Mouse (Mus musculus) midbrain, embryonic 14.5 days (tissue): Measurements from ENCODE around the gene Dcdc2a. TPM values are rescaled to one million over a fixed set of nuclear protein-coding genes. Genes with fewer than 3 reads are reported as not detected.
A peak's percentile ranks its signal among the peaks of the same experiment; 100 is the strongest.

Source experiments
- ATAC-seq: fragments of 200-750 bp; cut with Nextera tagmentation; 2 replicates; pipeline ENCODE4 v1.8.0; 2017; ENCODE audit warnings: moderate number of reproducible peaks, moderate library complexity; ENCODE audit not compliant: low FRiP score, low TSS enrichment
- DNase-seq: peaks from one replicate; pipeline ENCODE4 v3.0.0-alpha.2; 2015
- H3K27ac ChIP-seq: fragments of 300-500 bp; sonication (generic); replicated peaks from 2 replicates; pipeline ENCODE4 v1.5.1; 2014; ENCODE audit warnings: mild to moderate bottlenecking, low read depth, low read length, moderate library complexity
- H3K27me3 ChIP-seq: fragments of 300-500 bp; sonication (generic); 2 replicates; pipeline ENCODE4 v1.6.1; 2014; ENCODE audit warnings: low read length, control low read depth, mixed read lengths; ENCODE audit not compliant: control insufficient read depth, insufficient read depth
- H3K36me3 ChIP-seq: fragments of 300-500 bp; sonication (generic); 2 replicates; pipeline ENCODE4 v1.6.1; 2014; ENCODE audit warnings: low read length, control low read depth; ENCODE audit not compliant: control insufficient read depth, insufficient read depth
- H3K4me1 ChIP-seq: fragments of 300-500 bp; sonication (generic); 2 replicates; pipeline ENCODE4 v1.6.1; 2014; ENCODE audit warnings: mild to moderate bottlenecking, antibody characterized with exemption, low read length, control low read depth; ENCODE audit not compliant: control insufficient read depth, insufficient read depth
- H3K4me2 ChIP-seq: fragments of 300-500 bp; sonication (generic); 2 replicates; pipeline ENCODE4 v1.6.1; 2014; ENCODE audit warnings: mild to moderate bottlenecking, low read length, moderate library complexity
- H3K4me3 ChIP-seq: fragments of 300-500 bp; sonication (generic); replicated peaks from 2 replicates; pipeline ENCODE4 v1.5.1; 2014; ENCODE audit warnings: low read depth, low read length
- H3K9ac ChIP-seq: fragments of 300-500 bp; sonication (generic); replicated peaks from 2 replicates; pipeline ENCODE4 v1.6.1; 2014; ENCODE audit warnings: mild to moderate bottlenecking, low read length, moderate library complexity
- H3K9me3 ChIP-seq: fragments of 300-500 bp; sonication (generic); 2 replicates; pipeline ENCODE4 v1.6.1; 2016; ENCODE audit warnings: low read length, control low read depth, mixed read lengths; ENCODE audit not compliant: control insufficient read depth
- whole genome bisulfite sequencing: fragments of 180-500 bp; shearing (Covaris S2); extraction: QIAGEN DNeasy Blood & Tissue Kit; methylation state at CpG from one replicate; pipeline ENCODE4 v1.1.7; 2014; 5-methylcytosine and 5-hydroxymethylcytosine counted together
- polyA plus RNA-seq: library from polyadenylated mRNA; unstranded; fragments of >200 nt; fragmentation: Nextera tagmentation; extraction: Ambion mirVana; gene quantifications from 2 replicates; pipeline ENCODE4 v1.2.1, GENCODE M21; 2014

Gene Dcdc2a
- polyA plus RNA-seq, 1 experiment from 2014 or later, result 5.1 TPM

DNA sequence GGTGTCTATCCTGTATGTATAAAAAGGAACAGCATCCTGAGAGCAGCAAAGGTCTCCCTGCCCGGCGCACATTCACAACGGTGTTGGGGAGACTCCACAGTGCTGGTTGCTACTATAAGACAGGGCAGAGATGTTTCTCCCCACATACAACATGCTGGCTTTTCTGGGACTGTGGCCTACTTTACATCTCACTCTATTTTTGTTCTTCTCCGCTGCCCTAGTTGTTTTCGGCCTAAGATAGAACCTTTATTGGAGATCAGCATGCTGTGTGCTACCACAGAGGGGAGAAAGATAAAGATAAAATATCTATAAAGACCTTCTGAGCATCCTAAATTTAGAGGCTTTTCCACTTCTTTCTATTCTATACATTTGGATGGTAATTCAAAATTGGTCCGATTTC lies 72.0 kb downstream of the Dcdc2a start:
- Histone ChIP-seq H3K4me2 (no peak overlapping the region), H3K9me3 (no peaks in the 10 kb centered on the region), H3K27ac (no peak overlapping the region), H3K9ac (no peak overlapping the region), H3K36me3 (no peaks in the 10 kb centered on the region), H3K27me3 (no peaks in the 10 kb centered on the region), H3K4me3 (no peak overlapping the region), H3K4me1 (no peaks in the 10 kb centered on the region)
- no peak for ATAC-seq
- 93% methylated on average over 6 of the region's 6 CpGs for WGBS
- DNase-seq, result no peak

GRCm38 (mm10) chr13:25128766-25129165 lies 73.0 kb downstream of the Dcdc2a start:
- no peaks in the 10 kb centered on the region for H3K9me3 ChIP-seq
- no peaks in the 10 kb centered on the region for H3K4me1 ChIP-seq
- no peak overlapping the region for H3K4me3 ChIP-seq
- H3K36me3 ChIP-seq, result no peaks in the 10 kb centered on the region
- H3K27me3 ChIP-seq, result no peaks in the 10 kb centered on the region
- 89% methylated on average over 9 of the region's 9 CpGs for WGBS
- no peak overlapping the region for H3K27ac ChIP-seq
- no peak overlapping the region for H3K4me2 ChIP-seq
- DNase-seq, result no peak
- H3K9ac ChIP-seq, result no peak overlapping the region
- ATAC-seq, result no peak

- DNase-seq (no peak), ATAC-seq (no peak)
- Histone ChIP-seq H3K9me3 (no peaks in the 10 kb centered on the region), H3K4me1 (no peaks in the 10 kb centered on the region), H3K9ac (no peak overlapping the region), H3K36me3 (no peaks in the 10 kb centered on the region), H3K27me3 (no peaks in the 10 kb centered on the region), H3K27ac (no peak overlapping the region), H3K4me3 (no peak overlapping the region), H3K4me2 (no peak overlapping the region)
- 84% methylated on average over 3 of the region's 3 CpGs for WGBS
Measured at GRCm38 (mm10) chr13:25143066-25143465, 87.3 kb downstream of the Dcdc2a start.

- Histone ChIP-seq H3K4me3 (no peak overlapping the region), H3K27me3 (no peaks in the 10 kb centered on the region), H3K27ac (no peak overlapping the region), H3K9me3 (no peaks in the 10 kb centered on the region), H3K36me3 (no peaks in the 10 kb centered on the region), H3K4me1 (no peaks in the 10 kb centered on the region), H3K4me2 (no peak overlapping the region), H3K9ac (no peak overlapping the region)
- ATAC-seq, result no peak
- DNase-seq, result no peak
- WGBS, result 73% methylated on average over 2 of the region's 2 CpGs
Measured at GRCm38 (mm10) chr13:25144093-25144492, 88.3 kb downstream of the Dcdc2a start.

- ATAC-seq, result no peak
- DNase-seq, result no peak
- H3K36me3 ChIP-seq, result no peaks in the 10 kb centered on the region
- no peaks in the 10 kb centered on the region for H3K9me3 ChIP-seq
- no peak overlapping the region for H3K27ac ChIP-seq
- no peak overlapping the region for H3K4me3 ChIP-seq
- no peak overlapping the region for H3K4me2 ChIP-seq
- H3K9ac ChIP-seq, result no peak overlapping the region
- WGBS, result 76% methylated on average over 2 of the region's 2 CpGs
- H3K4me1 ChIP-seq, result 0 out of 2 replicates have a peak, but pooled peaks cover 8% of the 10 kb centered on the region
- H3K27me3 ChIP-seq, result no peaks in the 10 kb centered on the region
Measured at GRCm38 (mm10) chr13:25146232-25146631, 90.4 kb downstream of the Dcdc2a start.

- no peaks in the 10 kb centered on the region for H3K27me3 ChIP-seq
- WGBS, result 26% methylated on average over 17 of the region's 17 CpGs
- H3K36me3 ChIP-seq, result no peaks in the 10 kb centered on the region
- no peak overlapping the region for H3K4me2 ChIP-seq
- DNase-seq (peak; percentile 56), ATAC-seq (no peak)
- 0 out of 2 replicates have a peak, but pooled peaks cover 8% of the 10 kb centered on the region for H3K4me1 ChIP-seq
- no peak overlapping the region for H3K27ac ChIP-seq
- no peaks in the 10 kb centered on the region for H3K9me3 ChIP-seq
- H3K9ac ChIP-seq, result no peak overlapping the region
- H3K4me3 ChIP-seq, result no peak overlapping the region
Measured at GRCm38 (mm10) chr13:25150154-25150781, 94.5 kb downstream of the Dcdc2a start.

DNA sequence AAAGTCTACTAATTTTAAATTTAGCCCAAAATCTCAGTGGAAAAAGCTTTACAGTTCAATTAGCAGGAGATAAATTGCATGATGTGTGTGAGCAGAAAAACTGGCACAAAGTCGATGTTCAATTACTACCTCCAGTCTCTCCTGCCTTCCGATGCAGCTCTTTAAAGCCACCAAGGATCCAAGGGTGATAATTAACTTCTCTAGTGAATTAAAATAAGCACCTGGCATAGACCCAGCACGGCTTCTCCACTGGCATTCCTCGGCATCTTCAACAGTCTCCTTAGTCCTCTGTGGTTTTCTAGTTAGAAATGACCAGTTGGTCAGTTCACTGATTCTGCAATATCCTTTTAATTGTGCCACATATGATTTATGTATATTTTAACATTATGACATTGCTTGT lies 95.1 kb downstream of the Dcdc2a start:
- no peaks in the 10 kb centered on the region for H3K9me3 ChIP-seq
- no peak overlapping the region for H3K9ac ChIP-seq
- no peak overlapping the region for H3K4me2 ChIP-seq
- no peak overlapping the region for H3K27ac ChIP-seq
- H3K4me3 ChIP-seq, result no peak overlapping the region
- DNase-seq, result no peak
- H3K4me1 ChIP-seq, result 0 out of 2 replicates have a peak, but pooled peaks cover 8% of the 10 kb centered on the region
- ATAC-seq, result no peak
- H3K27me3 ChIP-seq, result no peaks in the 10 kb centered on the region
- 33% methylated on average over 4 of the region's 4 CpGs for WGBS
- no peaks in the 10 kb centered on the region for H3K36me3 ChIP-seq

GRCm38 (mm10) chr13:25159917-25160316 lies 104.1 kb downstream of the Dcdc2a start:
- 74% methylated on average over 2 of the region's 2 CpGs for WGBS
- H3K9me3 ChIP-seq, result no peaks in the 10 kb centered on the region
- no peak overlapping the region for H3K4me3 ChIP-seq
- no peak overlapping the region for H3K4me2 ChIP-seq
- DNase-seq (no peak), ATAC-seq (no peak)
- H3K4me1 ChIP-seq, result 0 out of 2 replicates have a peak, but pooled peaks cover 3% of the 10 kb centered on the region
- no peak overlapping the region for H3K27ac ChIP-seq
- no peak overlapping the region for H3K9ac ChIP-seq
- no peaks in the 10 kb centered on the region for H3K36me3 ChIP-seq
- H3K27me3 ChIP-seq, result no peaks in the 10 kb centered on the region

DNA sequence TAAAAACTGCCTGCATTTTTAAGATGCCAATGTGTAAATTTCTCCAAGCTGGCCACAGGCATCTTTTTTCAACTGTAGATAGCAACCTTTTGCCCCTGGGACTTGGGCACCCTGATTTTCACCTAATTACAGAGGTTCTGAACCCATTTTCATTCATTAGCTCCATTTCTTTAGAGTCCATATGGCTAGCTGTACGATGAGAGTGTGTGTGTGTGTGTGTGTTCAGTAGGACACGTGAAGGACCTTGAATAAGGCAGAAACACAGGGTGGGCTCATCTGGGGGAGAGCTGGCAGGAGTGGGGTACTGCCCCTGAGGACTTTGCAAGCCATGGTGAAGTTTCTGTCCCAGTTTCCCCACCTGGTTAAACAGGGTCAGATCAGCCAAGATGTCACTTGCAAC lies 105.0 kb downstream of the Dcdc2a start:
- Histone ChIP-seq H3K4me2 (no peak overlapping the region), H3K9me3 (no peaks in the 10 kb centered on the region), H3K27ac (no peak overlapping the region), H3K9ac (no peak overlapping the region), H3K36me3 (no peaks in the 10 kb centered on the region), H3K4me1 (0 out of 2 replicates have a peak, but pooled peaks cover 3% of the 10 kb centered on the region), H3K4me3 (no peak overlapping the region), H3K27me3 (no peaks in the 10 kb centered on the region)
- WGBS, result 79% methylated on average over 2 of the region's 2 CpGs
- DNase-seq (no peak), ATAC-seq (no peak)
